Mouse (Mus musculus) lung, adult 2 months (tissue): ENCODE data around the gene Gm10803. TPM values are rescaled to one million over a fixed set of nuclear protein-coding genes. Genes with fewer than 3 reads are reported as not detected.
"Not testable (repeated sequence)": the region's sequence is repeated elsewhere in the genome, so short reads cannot be mapped to it uniquely, and the experiment has no call there.

Source experiments
- DNase-seq: peaks from one replicate; pipeline ENCODE4 v3.0.0; 2022
- H3K4me1 ChIP-seq: fragments of 200-500 bp; 2 replicates; pipeline ENCODE4 v1.6.1; 2011; ENCODE audit warnings: low read length; ENCODE audit not compliant: control insufficient read depth, insufficient read depth
- H3K4me3 ChIP-seq: fragments of 200-500 bp; replicated peaks from 2 replicates; pipeline ENCODE3; 2011; ENCODE audit warnings: low read depth, mild to moderate bottlenecking, control low read depth, low read length; ENCODE audit errors: extremely low read depth
- CTCF ChIP-seq: fragments of 200-500 bp; IDR thresholded peaks from 2 replicates; pipeline ENCODE4 v1.5.1; 2011; ENCODE audit warnings: mild to moderate bottlenecking, low read length, control low read depth; ENCODE audit not compliant: insufficient read depth
- POLR2A ChIP-seq: fragments of 200-500 bp; IDR thresholded peaks from 2 replicates; pipeline ENCODE4 v1.6.1; 2011; ENCODE audit warnings: low read depth, mild to moderate bottlenecking, control low read depth, low read length, borderline replicate concordance; ENCODE audit errors: extremely low read depth
- WGBS: fragments of 180-500 bp; shearing (Covaris S2); methylation state at CpG from one replicate; pipeline ENCODE4 v1.1.7; 2018; 5-methylcytosine and 5-hydroxymethylcytosine counted together
- polyA plus RNA-seq: library from polyadenylated mRNA; depleted of rRNA; stranded (reverse); fragments of >200 nt; gene quantifications from 2 replicates; pipeline ENCODE4 v1.2.3, GENCODE M21; 2012; rRNA removed

Gene Gm10803
- not detected in 2 replicates for polyA plus RNA-seq

GRCm38 (mm10) chr2:93560268-93560667, at the start of gene Gm10803:
Gm10803 (plus strand) TSS chr2:93560568.
- not testable (repeated sequence) for H3K4me3 ChIP-seq, H3K4me1 ChIP-seq, DNase-seq
- WGBS, result 95% methylated on average over 2 of the region's 2 CpGs

GRCm38 (mm10) chr2:93510839-93511238, 49.5 kb upstream of the Gm10803 start:
- no peak overlapping the region for H3K4me3 ChIP-seq
- DNase-seq, result no peak
- TF ChIP-seq POLR2A, result no peak
- no peak for TF ChIP-seq CTCF
- WGBS, result 88% methylated on average over 1 of the region's 1 CpGs
- no peaks in the 10 kb centered on the region for H3K4me1 ChIP-seq

GRCm38 (mm10) chr2:93512130-93512529, 48.2 kb upstream of the Gm10803 start:
- WGBS, result 50% methylated on average over 7 of the region's 7 CpGs

GRCm38 (mm10) chr2:93515246-93515645, 45.1 kb upstream of the Gm10803 start:
- no peak for TF ChIP-seq POLR2A
- TF ChIP-seq CTCF, result no peak
- DNase-seq, result no peak
- Histone ChIP-seq H3K4me1 (no peaks in the 10 kb centered on the region), H3K4me3 (no peak overlapping the region)
- WGBS, result 73% methylated on average over 4 of the region's 4 CpGs

More at GRCm38 (mm10) chr2:93512130-93512529, 48.2 kb upstream of the Gm10803 start:
- H3K4me1 ChIP-seq, result no peaks in the 10 kb centered on the region
- no peak overlapping the region for H3K4me3 ChIP-seq
- no peak for TF ChIP-seq POLR2A
- TF ChIP-seq CTCF, result no peak
- DNase-seq, result no peak

GRCm38 (mm10) chr2:93521042-93521441, 39.3 kb upstream of the Gm10803 start:
- DNase-seq, result no peak
- Histone ChIP-seq H3K4me3 (no peak overlapping the region), H3K4me1 (no peaks in the 10 kb centered on the region)
- 44% methylated on average over 4 of the region's 4 CpGs for WGBS
- no peak for TF ChIP-seq POLR2A
- TF ChIP-seq CTCF, result no peak

GRCm38 (mm10) chr2:93521571-93521970, 38.8 kb upstream of the Gm10803 start:
- H3K4me1 ChIP-seq, result no peaks in the 10 kb centered on the region

GRCm38 (mm10) chr2:93522005-93522404, 38.4 kb upstream of the Gm10803 start:
- 62% methylated on average over 16 of the region's 16 CpGs for WGBS
- no peak overlapping the region for H3K4me3 ChIP-seq
- DNase-seq, result no peak
- no peak for TF ChIP-seq POLR2A
- no peak for TF ChIP-seq CTCF
- no peaks in the 10 kb centered on the region for H3K4me1 ChIP-seq

More at GRCm38 (mm10) chr2:93521571-93521970, 38.8 kb upstream of the Gm10803 start:
- DNase-seq, result no peak
- WGBS, result 72% methylated on average over 6 of the region's 6 CpGs
- no peak overlapping the region for H3K4me3 ChIP-seq
- TF ChIP-seq POLR2A (no peak), CTCF (no peak)

GRCm38 (mm10) chr2:93525033-93525762, 35.2 kb upstream of the Gm10803 start:
- H3K4me1 ChIP-seq, result no peaks in the 10 kb centered on the region
- no peak overlapping the region for H3K4me3 ChIP-seq
- WGBS, result 83% methylated on average over 16 of the region's 16 CpGs
- no peak for DNase-seq
- TF ChIP-seq CTCF, result no peak

GRCm38 (mm10) chr2:93529602-93530001, 30.8 kb upstream of the Gm10803 start:
- TF ChIP-seq POLR2A (no peak), CTCF (no peak)
- no peak for DNase-seq
- 58% methylated on average over 4 of the region's 4 CpGs for WGBS
- Histone ChIP-seq H3K4me1 (no peaks in the 10 kb centered on the region), H3K4me3 (no peak overlapping the region)

GRCm38 (mm10) chr2:93533891-93534290, 26.5 kb upstream of the Gm10803 start:
- Histone ChIP-seq H3K4me3 (no peak overlapping the region), H3K4me1 (no peaks in the 10 kb centered on the region)
- TF ChIP-seq POLR2A (no peak), CTCF (no peak)
- 84% methylated on average over 7 of the region's 7 CpGs for WGBS
- no peak for DNase-seq

GRCm38 (mm10) chr2:93537385-93537967, 22.9 kb upstream of the Gm10803 start:
- no peak for DNase-seq
- H3K4me3 ChIP-seq, result no peak overlapping the region
- TF ChIP-seq CTCF (0 out of 2 replicates have a peak, but pooled peaks have one; percentile 29), POLR2A (no peak)
- 63% methylated on average over 3 of the region's 3 CpGs for WGBS
- H3K4me1 ChIP-seq, result no peaks in the 10 kb centered on the region
